Mouse (Mus musculus) heart, adult 2 months (tissue): ENCODE data around the gene Fam173a. TPM values are rescaled to one million over a fixed set of nuclear protein-coding genes. Genes with fewer than 3 reads are reported as not detected.

Experiments
- DNase-seq, 2 experiments: peaks; one replicate each; pipeline ENCODE4 v3.0.0; 2021
- H3K27ac ChIP-seq: fragments of 200-600 bp; 2 replicates; pipeline ENCODE4 v1.8.1; 2022
- H3K27me3 ChIP-seq: fragments of 200-500 bp; 2 replicates; pipeline ENCODE4 v1.6.1; 2012; ENCODE audit warnings: mild to moderate bottlenecking, low read length, inconsistent platforms, mixed read lengths; ENCODE audit not compliant: control insufficient read depth, insufficient read depth
- H3K36me3 ChIP-seq: fragments of 200-500 bp; 2 replicates; pipeline ENCODE4 v1.6.1; 2012; ENCODE audit warnings: low read length, inconsistent platforms; ENCODE audit not compliant: control insufficient read depth, insufficient read depth
- H3K4me1 ChIP-seq: fragments of 200-500 bp; 2 replicates; pipeline ENCODE4 v1.6.1; 2011; ENCODE audit warnings: low read length; ENCODE audit not compliant: control insufficient read depth, insufficient read depth
- H3K4me3 ChIP-seq: fragments of 200-600 bp; 2 replicates; pipeline ENCODE4 v1.8.1; 2022
- H3K79me2 ChIP-seq: fragments of 200-500 bp; replicated peaks from 2 replicates; pipeline ENCODE4 v1.6.1; 2012; ENCODE audit warnings: mild to moderate bottlenecking, inconsistent platforms, low read length, moderate library complexity, mixed read lengths; ENCODE audit not compliant: control insufficient read depth, insufficient read depth
- H3K9ac ChIP-seq: fragments of 200-500 bp; 2 replicates; pipeline ENCODE4 v1.6.1; 2012; ENCODE audit warnings: low read depth, mild to moderate bottlenecking, control low read depth, inconsistent platforms, low read length, mixed read lengths
- CTCF ChIP-seq: fragments of 200-600 bp; IDR thresholded peaks from 2 replicates; pipeline ENCODE4 v1.8.1; 2022; ENCODE audit warnings: antibody characterized with exemption, mild to moderate bottlenecking, moderate library complexity
- EP300 ChIP-seq: fragments of 200-500 bp; IDR thresholded peaks from 2 replicates; pipeline ENCODE4 v1.6.1; 2011; ENCODE audit warnings: low read depth, low read length, control low read depth; ENCODE audit not compliant: insufficient read depth
- POLR2A ChIP-seq: fragments of 200-500 bp; IDR thresholded peaks from 2 replicates; pipeline ENCODE4 v1.6.1; 2011; ENCODE audit warnings: mild to moderate bottlenecking, low read depth, low read length, control low read depth; ENCODE audit not compliant: insufficient read depth
- WGBS: fragments of 180-500 bp; shearing (Covaris S2); methylation state at CpG from one replicate; pipeline ENCODE4 v1.1.7; 2018; 5-methylcytosine and 5-hydroxymethylcytosine counted together
- intact Hi-C: fragments of 180-260 bp; cut with DNase I; formaldehyde crosslinking; loops from one replicate; pipeline ENCODE4 v1.15.1; 2025
- polyA plus RNA-seq: library from polyadenylated mRNA; depleted of rRNA; stranded (reverse); fragments of >200 nt; gene quantifications from 2 replicates; pipeline ENCODE4 v1.2.3, GENCODE M21; 2012
- total RNA-seq, 2 experiments: library from RNA; stranded (reverse); gene quantifications; 2 replicates each; pipeline ENCODE4 v1.2.3; 2021

Fam173a gene
- total and polyA plus RNA-seq, 3 experiments, result 30.8 to 63.6 (median 38.3) TPM

- intact Hi-C loops, result no loop called here
- WGBS, result 64% methylated on average over 5 of the region's 5 CpGs
- DNase-seq, result no peak
- Histone ChIP-seq H3K36me3 (no peaks in the 10 kb centered on the region), H3K27me3 (no peaks in the 10 kb centered on the region), H3K9ac (no peak overlapping the region), H3K79me2 (no peaks in the 10 kb centered on the region), H3K27ac (no peak overlapping the region), H3K4me3 (no peak overlapping the region), H3K4me1 (no peaks in the 10 kb centered on the region)
- TF ChIP-seq EP300 (no peak), CTCF (no peak), POLR2A (no peak)
Measured at GRCm38 (mm10) chr17:25765886-25766285, 26.8 kb downstream of the Fam173a start.

- no peak for DNase-seq
- H3K4me1 ChIP-seq, result no peaks in the 10 kb centered on the region
- intact Hi-C loops, result no loop called here
- no peak overlapping the region for H3K9ac ChIP-seq
- TF ChIP-seq POLR2A (no peak), CTCF (no peak), EP300 (no peak)
- WGBS, result 61% methylated on average over 3 of the region's 3 CpGs
- no peaks in the 10 kb centered on the region for H3K36me3 ChIP-seq
- no peak overlapping the region for H3K4me3 ChIP-seq
- H3K79me2 ChIP-seq, result no peaks in the 10 kb centered on the region
- no peak overlapping the region for H3K27ac ChIP-seq
- no peaks in the 10 kb centered on the region for H3K27me3 ChIP-seq
Measured at GRCm38 (mm10) chr17:25762591-25762990, 30.1 kb downstream of the Fam173a start.

- no peak overlapping the region; the same call in 1 of the 2 replicates for H3K27ac ChIP-seq
- intact Hi-C loops, result no loop called here
- no peak overlapping the region for H3K4me3 ChIP-seq
- no peaks in the 10 kb centered on the region for H3K4me1 ChIP-seq
- H3K27me3 ChIP-seq, result no peaks in the 10 kb centered on the region
- WGBS, result 18% methylated on average over 4 of the region's 4 CpGs
- no peak for DNase-seq
- H3K36me3 ChIP-seq, result no peaks in the 10 kb centered on the region
- no peak overlapping the region for H3K9ac ChIP-seq
- H3K79me2 ChIP-seq, result no peaks in the 10 kb centered on the region
- TF ChIP-seq EP300 (no peak), POLR2A (no peak), CTCF (no peak)
Measured at GRCm38 (mm10) chr17:25761561-25761970, 31.1 kb downstream of the Fam173a start.

- TF ChIP-seq POLR2A, result no peak
- TF ChIP-seq CTCF, result no peak
- no peak for TF ChIP-seq EP300
- no peak overlapping the region for H3K9ac ChIP-seq
- intact Hi-C loops, result no loop called here
Measured at GRCm38 (mm10) chr17:25760148-25760547, 32.6 kb downstream of the Fam173a start.

GRCm38 (mm10) chr17:25757691-25758090 lies 35.0 kb downstream of the Fam173a start:
- no peak for DNase-seq
- intact Hi-C loops, result no loop called here
- no peak for TF ChIP-seq EP300
- TF ChIP-seq CTCF, result no peak
- no peak for TF ChIP-seq POLR2A
- no peak overlapping the region for H3K9ac ChIP-seq
- no peaks in the 10 kb centered on the region for H3K36me3 ChIP-seq
- no peak overlapping the region for H3K4me3 ChIP-seq
- WGBS, result 52% methylated on average over 3 of the region's 3 CpGs
- H3K79me2 ChIP-seq, result no peaks in the 10 kb centered on the region
- no peak overlapping the region for H3K27ac ChIP-seq
- no peaks in the 10 kb centered on the region for H3K4me1 ChIP-seq
- H3K27me3 ChIP-seq, result no peaks in the 10 kb centered on the region

More at GRCm38 (mm10) chr17:25760148-25760547, 32.6 kb downstream of the Fam173a start:
- H3K79me2 ChIP-seq, result no peaks in the 10 kb centered on the region
- 64% methylated on average over 8 of the region's 8 CpGs for whole genome bisulfite sequencing
- DNase-seq, result no peak
- no peaks in the 10 kb centered on the region for H3K27me3 ChIP-seq
- H3K36me3 ChIP-seq, result no peaks in the 10 kb centered on the region
- no peak overlapping the region for H3K27ac ChIP-seq
- H3K4me1 ChIP-seq, result no peaks in the 10 kb centered on the region
- no peak overlapping the region for H3K4me3 ChIP-seq

GRCm38 (mm10) chr17:25756378-25757242 lies 36.1 kb downstream of the Fam173a start:
- intact Hi-C loops, result no loop called here
- Histone ChIP-seq H3K4me1 (no peaks in the 10 kb centered on the region), H3K79me2 (no peaks in the 10 kb centered on the region), H3K9ac (no peak overlapping the region), H3K36me3 (no peaks in the 10 kb centered on the region), H3K27ac (no peak overlapping the region), H3K27me3 (no peaks in the 10 kb centered on the region), H3K4me3 (no peak overlapping the region)
- TF ChIP-seq CTCF (no peak), EP300 (no peak), POLR2A (no peak)
- peak in 1 of 2 experiments; percentile 20 for DNase-seq
- whole genome bisulfite sequencing, result 56% methylated on average over 9 of the region's 9 CpGs
